Mouse (Mus musculus) lung, postnatal 0 days (tissue): ENCODE measurements around the gene Rassf6.

Source experiments
- CTCF ChIP-seq: IDR thresholded peaks from 2 replicates; pipeline ENCODE4 v1.5.1; 2016; ENCODE audit warnings: antibody characterized with exemption, mild to moderate bottlenecking
- EP300 ChIP-seq: IDR thresholded peaks from 2 replicates; pipeline ENCODE4 v1.6.1; 2016; ENCODE audit warnings: antibody characterized with exemption, mild to moderate bottlenecking, control low read depth

- TF ChIP-seq EP300 (no peak), CTCF (no peak)
Observed at GRCm38 (mm10) chr5:90687913-90688312, 47.5 kb upstream of the Rassf6 start.
